In genomic region chr12:87175194-87175946, GRCm38 (mm10) we compare ENCODE assay signal across 15 mouse cellular contexts. TPM values are rescaled to one million over a fixed set of nuclear protein-coding genes. Genes with fewer than 3 reads are reported as not detected.
DNase-seq lines count a peak whose midpoint lies in the region; ATAC-seq and TF ChIP-seq lines count a peak whose summit lies in the region.
"Had no signal": no experiment of that assay in that cellular context is flagged by ENCODE, and none has a peak within 500 bp of the region (broad histone marks: within the 10 kb centered on the region; RNA-seq: fewer than 3 reads in every experiment).

No protein-coding gene starts in this region.

- DNase-seq in midbrain, postnatal 0 days (ENCODE audit: low spot score) = peak; percentile 11
- DNase-seq in midbrain, embryonic 14.5 days = no peak
- peak; percentile 39 for DNase-seq in embryo, embryonic 11 days
- no peak for DNase-seq in limb, embryonic 10.5 days (ENCODE audit: low spot score)
- no peak for DNase-seq in lung, postnatal 14 days
- no peak for DNase-seq in spleen, postnatal 4 days (ENCODE audit: low spot score in 2 of 2)
- DNase-seq: adrenal gland, adult 2 months; gastrocnemius, postnatal 36 days; kidney, postnatal 25 days; liver, embryonic 13.5 days; lung, postnatal 10 days; thymus, postnatal 25 days had no signal

- no peaks in the 10 kb centered on the region for H3K9me3 ChIP-seq in midbrain, postnatal 0 days (ENCODE audit: low read length)
- no peaks in the 10 kb centered on the region for H3K9me3 ChIP-seq in midbrain, embryonic 14.5 days (ENCODE audit: control insufficient read depth, low read length)
- H3K9me3 ChIP-seq in limb, embryonic 10.5 days (replicated peaks) = no peaks in the 10 kb centered on the region
- H3K9me3 ChIP-seq in heart, embryonic 11.5 days (replicated peaks; ENCODE audit: control insufficient read depth, low read length) = no peaks in the 10 kb centered on the region
- H3K9me3 ChIP-seq: forebrain, embryonic 15.5 days; liver, embryonic 13.5 days had no signal

- no peak overlapping the region for H3K4me3 ChIP-seq in midbrain, postnatal 0 days (ENCODE audit: low read depth, low read length)
- no peak overlapping the region for H3K4me3 ChIP-seq in midbrain, embryonic 14.5 days (replicated peaks; ENCODE audit: low read depth, low read length)
- no peak overlapping the region for H3K4me3 ChIP-seq in limb, embryonic 10.5 days
- H3K4me3 ChIP-seq in heart, embryonic 11.5 days (ENCODE audit: low read depth, low read length) = no peak overlapping the region
- H3K4me3 ChIP-seq: forebrain, embryonic 15.5 days; liver, embryonic 13.5 days had no signal

- H3K27me3 ChIP-seq in midbrain, postnatal 0 days (ENCODE audit: insufficient read depth, low read length) = no peaks in the 10 kb centered on the region
- H3K27me3 ChIP-seq in midbrain, embryonic 14.5 days (ENCODE audit: control insufficient read depth, insufficient read depth, low read length) = no peaks in the 10 kb centered on the region
- no peaks in the 10 kb centered on the region for H3K27me3 ChIP-seq in limb, embryonic 10.5 days (ENCODE audit: low read depth, poor library complexity, severe bottlenecking)
- H3K27me3 ChIP-seq in heart, embryonic 11.5 days (ENCODE audit: control insufficient read depth, insufficient read depth, low read length) = no peaks in the 10 kb centered on the region
- H3K27me3 ChIP-seq: forebrain, embryonic 15.5 days; liver, embryonic 13.5 days had no signal

- H3K36me3 ChIP-seq in midbrain, postnatal 0 days (ENCODE audit: insufficient read depth, low read length) = peaks cover 42% of the 10 kb centered on the region
- H3K36me3 ChIP-seq in midbrain, embryonic 14.5 days (ENCODE audit: control insufficient read depth, insufficient read depth, low read length) = peaks cover 36% of the 10 kb centered on the region
- H3K36me3 ChIP-seq in limb, embryonic 10.5 days = peaks cover 22% of the 10 kb centered on the region
- no peaks in the 10 kb centered on the region for H3K36me3 ChIP-seq in heart, embryonic 11.5 days (ENCODE audit: control insufficient read depth, insufficient read depth, low read length)

- ATAC-seq in midbrain, postnatal 0 days (ENCODE audit: low FRiP score) = no peak
- no peak for ATAC-seq in midbrain, embryonic 14.5 days (ENCODE audit: low FRiP score, low TSS enrichment)
- no peak for ATAC-seq in heart, embryonic 11.5 days (replicated peaks; ENCODE audit: insufficient number of reproducible peaks, low FRiP score, low TSS enrichment)
- ATAC-seq: forebrain, embryonic 15.5 days had no signal

- no peak overlapping the region for H3K9ac ChIP-seq in midbrain, postnatal 0 days (replicated peaks; ENCODE audit: low read length, poor library complexity, severe bottlenecking)
- no peak overlapping the region for H3K9ac ChIP-seq in midbrain, embryonic 14.5 days (replicated peaks; ENCODE audit: low read length)
- H3K9ac ChIP-seq in heart, embryonic 11.5 days (ENCODE audit: low read depth, low read length) = no peak overlapping the region
- H3K9ac ChIP-seq: forebrain, embryonic 15.5 days; liver, embryonic 13.5 days had no signal

- H3K4me1 ChIP-seq in midbrain, postnatal 0 days (ENCODE audit: insufficient read depth, low read length) = no peaks in the 10 kb centered on the region
- H3K4me1 ChIP-seq in midbrain, embryonic 14.5 days (ENCODE audit: control insufficient read depth, insufficient read depth, low read length) = no peaks in the 10 kb centered on the region
- peaks cover 18% of the 10 kb centered on the region for H3K4me1 ChIP-seq in limb, embryonic 10.5 days
- no peaks in the 10 kb centered on the region for H3K4me1 ChIP-seq in heart, embryonic 11.5 days (ENCODE audit: control insufficient read depth, insufficient read depth, low read length)
- H3K4me1 ChIP-seq: forebrain, embryonic 15.5 days; liver, embryonic 13.5 days had no signal

- no peak for TF ChIP-seq CTCF in midbrain, postnatal 0 days (IDR thresholded peaks at IDR 0.05)

- no peak overlapping the region for H3K4me2 ChIP-seq in midbrain, postnatal 0 days (ENCODE audit: low read depth, low read length, poor library complexity, severe bottlenecking)
- H3K4me2 ChIP-seq in midbrain, embryonic 14.5 days (ENCODE audit: low read length) = no peak overlapping the region
- no peak overlapping the region for H3K4me2 ChIP-seq in heart, embryonic 11.5 days
- H3K4me2 ChIP-seq: forebrain, embryonic 15.5 days; liver, embryonic 13.5 days had no signal

- 76% methylated on average over 4 of the region's 4 CpGs for WGBS in midbrain, postnatal 0 days
- WGBS in midbrain, embryonic 14.5 days = 83% methylated on average over 4 of the region's 4 CpGs
- 68% methylated on average over 4 of the region's 4 CpGs for WGBS in limb, embryonic 10.5 days
- 62% methylated on average over 4 of the region's 4 CpGs for WGBS in heart, embryonic 11.5 days (ENCODE audit: insufficient replicate concordance)

- H3K27ac ChIP-seq in midbrain, postnatal 0 days (ENCODE audit: low read depth, low read length) = peak overlapping the region; percentile 32; the same call in 1 of the 2 replicates
- no peak overlapping the region for H3K27ac ChIP-seq in midbrain, embryonic 14.5 days (replicated peaks; ENCODE audit: low read depth, low read length)
- 0 out of 2 replicates have a peak overlapping the region, but pooled peaks have one; percentile 37 for H3K27ac ChIP-seq in limb, embryonic 10.5 days
- no peak overlapping the region for H3K27ac ChIP-seq in heart, embryonic 11.5 days (ENCODE audit: low read depth, low read length)
- H3K27ac ChIP-seq: forebrain, embryonic 15.5 days; liver, embryonic 13.5 days had no signal

RNA-seq across cellular contexts. Expression of gene Samd15, which starts 24.2 kb away (rescaled TPM):
- 0.55 and 0.61 TPM in 2 replicates for total RNA-seq in midbrain, postnatal 0 days (2014; rRNA removed)
- 1.9 and 3.1 TPM in 2 replicates for polyA plus RNA-seq in midbrain, postnatal 0 days (2015; fragmentation: Nextera tagmentation; extraction: Ambion mirVana)
- 1.2 and 2.6 TPM in 2 replicates for polyA plus RNA-seq in midbrain, embryonic 14.5 days (2014; fragmentation: Nextera tagmentation; extraction: Ambion mirVana)
- 0.91 and 1.6 TPM in 2 replicates for polyA plus RNA-seq in limb, embryonic 10.5 days (2016; fragmentation: Nextera tagmentation; extraction: Ambion mirVana)
- polyA plus RNA-seq in heart, embryonic 11.5 days (2014; fragmentation: Nextera tagmentation; extraction: Ambion mirVana) = 2.0 and 3.2 TPM in 2 replicates
- total RNA-seq: gastrocnemius, postnatal 36 days; monocyte, adult 5-6 weeks had no signal

RNA-seq across cellular contexts. Expression of gene Tmed8, which starts 24.9 kb away (rescaled TPM):
- 17.5 and 19.8 TPM in 2 replicates for total RNA-seq in midbrain, postnatal 0 days (2014; rRNA removed)
- 3.6 and 4.4 TPM in 2 replicates for polyA plus RNA-seq in midbrain, postnatal 0 days (2015; fragmentation: Nextera tagmentation; extraction: Ambion mirVana)
- polyA plus RNA-seq in midbrain, embryonic 14.5 days (2014; fragmentation: Nextera tagmentation; extraction: Ambion mirVana) = 6.5 and 6.9 TPM in 2 replicates
- 2.5 and 2.8 TPM in 2 replicates for polyA plus RNA-seq in limb, embryonic 10.5 days (2016; fragmentation: Nextera tagmentation; extraction: Ambion mirVana)
- polyA plus RNA-seq in heart, embryonic 11.5 days (2014; fragmentation: Nextera tagmentation; extraction: Ambion mirVana) = 2.1 and 3.0 TPM in 2 replicates

RNA-seq across cellular contexts. Expression of gene Pomt2, which starts 27.6 kb away (rescaled TPM):
- 29.8 and 35.0 TPM in 2 replicates for total RNA-seq in midbrain, postnatal 0 days (2014; rRNA removed)
- 13.2 and 13.8 TPM in 2 replicates for polyA plus RNA-seq in midbrain, postnatal 0 days (2015; fragmentation: Nextera tagmentation; extraction: Ambion mirVana)
- 12.2 and 16.6 TPM in 2 replicates for polyA plus RNA-seq in midbrain, embryonic 14.5 days (2014; fragmentation: Nextera tagmentation; extraction: Ambion mirVana)
- polyA plus RNA-seq in limb, embryonic 10.5 days (2016; fragmentation: Nextera tagmentation; extraction: Ambion mirVana) = 15.7 and 18.7 TPM in 2 replicates
- 14.5 and 15.2 TPM in 2 replicates for polyA plus RNA-seq in heart, embryonic 11.5 days (2014; fragmentation: Nextera tagmentation; extraction: Ambion mirVana)

RNA-seq across cellular contexts. Expression of gene Gstz1, which starts 28.4 kb away (rescaled TPM):
- 58.1 and 60.7 TPM in 2 replicates for total RNA-seq in midbrain, postnatal 0 days (2014; rRNA removed)
- 44.9 and 49.3 TPM in 2 replicates for polyA plus RNA-seq in midbrain, postnatal 0 days (2015; fragmentation: Nextera tagmentation; extraction: Ambion mirVana)
- 29.9 and 30.8 TPM in 2 replicates for polyA plus RNA-seq in midbrain, embryonic 14.5 days (2014; fragmentation: Nextera tagmentation; extraction: Ambion mirVana)
- polyA plus RNA-seq in limb, embryonic 10.5 days (2016; fragmentation: Nextera tagmentation; extraction: Ambion mirVana) = 25.6 and 31.3 TPM in 2 replicates
- polyA plus RNA-seq in heart, embryonic 11.5 days (2014; fragmentation: Nextera tagmentation; extraction: Ambion mirVana) = 49.0 and 52.7 TPM in 2 replicates

Comparison
In these comparisons a context has a peak if more than half of its experiments do, and no peak if none do; other contexts are left out.
1. DNase-seq: peak in midbrain, postnatal 0 days (single experiment) and embryo, embryonic 11 days (single experiment); none in midbrain, embryonic 14.5 days (single experiment), limb, embryonic 10.5 days (single experiment), lung, postnatal 14 days (single experiment) and spleen, postnatal 4 days (0 of 2).
2. H3K27ac ChIP-seq: peak in midbrain, postnatal 0 days (single experiment) and limb, embryonic 10.5 days (single experiment); none in midbrain, embryonic 14.5 days (single experiment) and heart, embryonic 11.5 days (single experiment).